Mouse (Mus musculus): ENCODE data around the gene Isg20. TPM values are rescaled to one million over a fixed set of nuclear protein-coding genes. Genes with fewer than 3 reads are reported as not detected.

Isg20 gene
- total RNA-seq (2023) = 14.1 TPM

DNA sequence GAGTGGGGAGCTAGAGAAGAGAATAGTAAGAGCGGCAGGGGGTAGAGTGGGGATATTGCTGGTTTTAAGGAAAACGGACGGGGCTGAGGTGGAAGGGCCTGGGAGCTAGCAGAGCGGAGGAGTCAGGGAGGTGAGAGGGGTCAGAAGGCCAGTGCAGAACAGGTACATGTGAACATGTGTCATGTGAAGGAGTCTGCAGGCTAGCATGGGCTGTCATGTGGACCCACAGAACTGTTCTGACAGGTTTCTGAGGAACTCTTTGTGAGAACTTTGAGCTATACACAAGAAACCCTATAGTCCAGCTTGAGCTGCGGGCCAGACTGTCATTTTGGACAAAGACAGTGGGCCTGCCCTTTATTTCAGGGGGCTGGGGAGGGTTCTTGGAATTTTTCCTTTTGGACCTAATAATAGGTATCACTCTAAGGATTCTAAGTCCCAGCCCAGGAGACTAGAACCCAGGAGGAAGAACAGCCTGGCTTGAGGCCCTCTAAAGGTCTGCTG is at the start of gene Isg20:
Gene Isg20, plus strand, starts transcription at position 451 of the 501 bp plus-strand sequence.

DNA sequence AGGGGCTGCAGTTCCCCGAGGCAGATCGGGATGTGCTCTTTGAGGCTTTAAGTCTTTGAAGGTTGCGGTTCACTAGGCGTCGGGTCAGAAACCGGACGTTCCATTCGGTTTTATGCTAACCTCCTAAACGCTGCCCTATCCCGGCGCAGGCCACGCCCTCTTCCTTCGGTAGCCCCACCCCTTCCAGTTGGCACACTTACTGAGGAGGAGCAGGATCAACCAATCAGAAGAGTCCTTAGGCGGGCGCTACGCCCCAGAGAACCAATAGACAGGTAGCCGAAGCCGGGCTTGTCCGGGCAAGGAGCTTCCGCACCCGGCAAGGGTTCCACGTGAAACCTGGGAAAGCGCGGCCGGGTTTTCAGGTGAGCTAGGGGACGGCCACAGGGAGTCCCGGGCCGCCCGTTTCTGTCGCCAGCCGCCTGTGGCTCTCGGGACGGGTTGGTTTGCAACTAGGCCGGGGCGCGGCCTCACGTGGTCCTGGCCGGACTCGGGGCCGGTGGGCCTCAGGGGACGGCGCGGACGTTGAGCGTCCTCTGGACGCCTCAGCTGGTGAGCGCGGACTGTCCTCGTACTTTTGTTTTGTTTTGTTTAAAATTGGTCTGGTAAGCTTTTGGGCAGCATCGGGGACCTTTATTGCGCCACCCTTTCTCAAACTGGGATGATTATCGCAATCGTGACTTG is 17.4 kb upstream of the Isg20 start, which contains the start of gene Aen:
Gene Aen, plus strand, starts transcription at position 202 of the 681 bp plus-strand sequence.

Other genes with a start within 250 kb of the Isg20 start
- gene Ntrk3, start 175.4 kb upstream of the Isg20 start, total RNA-seq (2023) = 23.0 TPM
- gene Mrps11, start 130.3 kb upstream of the Isg20 start, total RNA-seq (2023) = 26.7 TPM
- gene Mrpl46, start 129.9 kb upstream of the Isg20 start, total RNA-seq (2023) = 22.7 TPM
- 17.5 TPM for gene Det1, start 66.2 kb upstream of the Isg20 start, total RNA-seq (2023)
- 29.3 TPM for gene Aen, start 17.6 kb upstream of the Isg20 start, total RNA-seq (2023)
- gene Acan, start 140.1 kb downstream of the Isg20 start, total RNA-seq (2023) = not detected
- not detected for gene Hapln3, start 217.6 kb downstream of the Isg20 start, total RNA-seq (2023)
- gene Mfge8, start 235.6 kb downstream of the Isg20 start, total RNA-seq (2023) = 23.7 TPM

All from CD8-positive naive resting alpha-beta T cell, adult 57 days (primary cell).